Mouse (Mus musculus): ENCODE data around the gene Afm. TPM values are rescaled to one million over a fixed set of nuclear protein-coding genes. Genes with fewer than 3 reads are reported as not detected.

The Afm gene
- total RNA-seq (2021): under 1 TPM in 1 of 2 experiments, not detected in 1; 0.40 TPM
- long read RNA-seq, experiment 1: 0 reads
- long read RNA-seq, experiment 2, partial matches to known transcripts: 0 of 1 reads
- long read RNA-seq, experiment 2, other reads (novel, unspliced or antisense): 0 of 1 reads

DNA sequence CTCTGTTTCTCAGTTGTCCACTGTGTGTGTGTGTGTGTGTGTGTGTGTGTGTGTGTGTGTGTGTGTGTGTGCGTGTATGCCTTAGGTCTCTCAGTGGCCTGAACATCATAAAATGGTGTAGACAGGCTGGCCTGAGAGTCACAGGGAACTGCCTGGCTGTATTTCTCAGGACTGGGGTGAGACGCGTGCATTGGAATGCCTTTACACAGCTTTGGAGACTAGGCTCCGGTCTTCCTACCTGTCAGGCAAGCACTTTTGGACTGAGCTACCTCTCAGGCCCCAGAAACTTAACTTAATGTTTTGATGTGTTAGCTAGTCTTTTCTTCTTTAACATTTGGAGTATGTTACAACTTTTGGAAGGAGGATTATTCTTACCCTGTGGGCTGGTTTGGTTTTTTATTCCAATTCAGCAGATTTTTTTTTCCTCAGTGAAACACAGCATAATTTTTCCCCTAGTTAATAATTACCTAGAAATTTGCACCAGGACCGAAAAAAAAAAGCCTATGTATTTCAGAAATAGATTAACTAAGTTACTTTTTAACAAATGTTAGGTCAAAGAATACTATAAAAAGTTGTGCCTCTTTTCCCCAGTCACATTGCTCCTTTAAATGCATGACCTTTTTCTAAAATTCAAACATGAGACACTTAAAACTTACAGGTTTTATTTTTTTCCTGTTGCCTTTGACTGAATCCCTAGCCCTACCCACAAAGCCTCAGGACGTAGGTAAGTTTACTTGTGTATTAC, at the start of gene Afm:
Afm (plus strand) TSS at position 577 of the 745 bp plus-strand sequence.
- DNase-seq: no peak

DNA sequence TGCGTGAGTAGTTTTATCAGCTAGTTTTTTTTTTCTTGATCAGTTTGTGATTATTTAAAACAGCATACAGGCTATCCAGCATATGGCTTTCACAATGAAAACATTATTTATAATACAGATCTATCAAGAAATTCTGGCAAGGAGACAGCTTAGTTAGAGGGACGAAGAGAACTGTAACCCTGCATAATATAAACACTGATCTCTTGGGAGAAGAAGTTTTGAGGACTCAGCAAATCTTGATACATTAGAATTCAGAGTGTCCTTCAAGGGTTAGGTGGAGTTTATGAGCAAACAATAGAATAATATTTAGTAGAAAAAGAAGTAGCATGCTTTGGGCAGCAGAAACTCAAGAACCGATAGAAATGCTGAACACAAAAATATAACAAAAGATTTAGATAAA, 47.9 kb upstream of the Afm start:
- DNase-seq: no peak

GRCm38 (mm10) chr5:90473902-90474301, 44.8 kb upstream of the Afm start:
- no peak for DNase-seq

DNA sequence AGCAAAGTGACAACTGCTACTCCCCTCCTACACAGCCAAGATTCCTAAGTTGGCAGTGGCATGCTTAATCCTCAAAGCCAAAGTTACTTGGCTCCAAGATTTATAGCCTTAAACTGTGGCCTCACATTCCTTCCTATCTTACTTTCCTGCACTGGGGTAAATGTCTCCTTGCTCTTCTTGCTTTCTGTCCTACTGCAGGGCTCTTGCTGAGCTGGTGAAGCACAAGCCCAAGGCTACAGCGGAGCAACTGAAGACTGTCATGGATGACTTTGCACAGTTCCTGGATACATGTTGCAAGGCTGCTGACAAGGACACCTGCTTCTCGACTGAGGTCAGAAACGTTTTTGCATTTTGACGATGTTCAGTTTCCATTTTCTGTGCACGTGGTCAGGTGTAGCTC, 44.4 kb upstream of the Afm start:
- DNase-seq: peak; percentile 8 to 18

DNA sequence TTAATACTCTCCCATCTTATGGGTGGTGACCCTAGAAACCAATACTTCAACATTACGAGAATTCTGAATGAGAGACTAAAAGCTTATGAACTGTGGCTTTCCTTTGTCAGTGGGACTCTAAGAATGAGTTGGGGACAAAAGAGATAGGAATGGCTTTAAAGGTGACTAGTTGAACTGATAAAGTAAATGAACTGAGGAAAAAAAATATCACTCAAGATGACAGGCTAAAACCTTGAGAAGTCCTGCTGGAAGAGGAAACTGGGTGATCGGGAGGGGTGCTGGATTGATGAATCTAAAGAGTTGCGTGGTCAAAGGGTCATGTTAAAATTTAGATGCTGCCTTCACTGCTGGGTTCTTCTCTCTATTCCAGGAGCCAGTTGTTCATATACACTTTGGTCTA, 42.0 kb upstream of the Afm start:
- no peak for DNase-seq

DNA sequence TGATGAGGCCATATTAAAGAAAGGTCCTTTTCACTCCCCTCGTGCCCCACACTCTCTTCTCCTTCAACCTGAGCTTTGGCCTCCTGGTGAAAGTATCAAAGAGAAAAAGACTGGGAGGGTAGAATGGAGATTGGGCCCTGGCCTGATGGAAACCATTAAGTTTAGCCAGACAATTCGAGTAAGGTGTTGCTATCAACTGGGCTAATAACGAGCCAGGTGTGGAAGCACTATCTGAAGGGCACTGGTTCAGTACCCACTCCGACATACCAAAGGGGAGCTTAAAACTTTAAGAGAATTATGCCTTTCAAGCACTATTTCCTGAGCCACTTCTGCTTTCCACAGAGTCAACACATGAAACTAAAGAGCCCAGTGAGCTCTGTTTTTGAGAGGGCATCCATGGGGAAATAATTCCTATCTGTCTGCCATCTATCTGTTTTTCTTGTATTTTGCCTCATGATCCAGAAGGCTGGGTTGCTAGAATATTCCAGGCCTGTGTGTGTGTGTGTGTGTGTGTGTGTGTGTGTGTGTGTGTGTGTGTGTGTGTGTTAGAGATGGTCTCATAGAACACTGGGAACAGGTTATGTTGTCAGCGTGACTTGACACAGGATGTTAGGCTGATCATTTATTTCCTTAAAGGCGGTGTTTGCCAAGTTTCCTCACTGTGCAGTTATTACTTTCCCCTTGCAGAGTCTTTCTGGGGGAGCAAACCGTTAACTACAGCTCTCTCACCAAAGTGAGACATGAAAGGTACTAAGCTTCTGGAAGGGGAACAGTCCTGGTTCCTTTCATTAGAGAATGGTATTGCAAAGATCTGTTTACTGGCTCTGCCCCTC, 41.2 kb upstream of the Afm start:
- DNase-seq: no peak

DNA sequence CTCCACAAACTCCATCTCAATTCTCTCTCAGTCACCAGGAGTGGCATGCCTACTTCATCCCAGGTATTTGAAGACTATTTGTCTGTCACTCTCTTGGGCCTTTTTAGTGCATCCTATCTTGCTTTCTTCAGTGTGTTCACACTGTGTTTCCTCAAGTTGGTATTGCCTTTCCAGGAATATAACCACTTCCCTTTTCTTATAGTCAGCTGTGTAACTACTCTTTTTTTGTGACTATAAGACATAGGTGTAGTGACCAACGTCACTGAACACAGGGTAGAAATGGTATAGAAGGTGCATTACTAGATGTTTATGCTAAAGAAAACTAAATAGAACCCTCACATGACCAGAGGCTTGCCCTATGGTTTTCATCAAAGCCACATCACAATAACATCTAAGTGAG, 39.8 kb upstream of the Afm start:
- no peak for DNase-seq

DNA sequence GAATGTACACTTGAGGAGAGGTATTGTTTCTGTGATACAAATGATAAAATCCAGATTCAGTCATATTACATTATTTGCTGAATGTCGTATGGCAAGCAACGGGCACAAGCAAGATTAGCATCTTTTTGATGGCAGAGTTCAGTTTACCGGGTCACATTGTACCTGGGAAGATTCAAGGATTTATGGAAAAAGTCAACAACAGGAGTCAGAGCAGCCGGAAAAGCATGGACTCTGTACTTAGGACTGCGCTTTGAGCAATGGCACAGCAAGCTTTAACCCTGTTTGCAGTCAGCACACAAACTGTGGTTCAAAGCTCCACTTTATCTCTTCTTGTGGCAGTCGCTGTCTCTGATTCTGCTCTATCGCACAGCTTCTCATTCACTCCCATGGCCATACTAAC, 33.1 kb upstream of the Afm start:
- DNase-seq: no peak

- DNase-seq: no peak
These were observed 30.4 kb upstream of the Afm start for GRCm38 (mm10) chr5:90488323-90488722.

DNA sequence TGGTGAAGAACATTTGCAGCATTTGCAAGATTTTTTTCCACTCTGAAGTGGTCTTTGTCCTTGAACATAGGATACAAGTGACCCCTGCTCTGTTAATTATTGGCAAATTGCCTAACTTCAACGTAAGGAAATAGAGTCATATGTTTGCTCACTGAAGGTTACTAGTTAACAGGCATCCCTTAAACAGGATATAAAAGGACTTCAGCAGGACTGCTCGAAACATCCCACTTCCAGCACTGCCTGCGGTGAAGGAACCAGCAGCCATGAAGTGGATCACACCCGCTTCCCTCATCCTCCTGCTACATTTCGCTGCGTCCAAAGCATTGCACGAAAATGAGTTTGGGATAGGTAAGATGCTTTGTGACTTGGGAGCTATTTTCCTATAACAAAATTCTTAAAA, 28.2 kb upstream of the Afm start, which contains the start of gene Afp:
Afp (plus strand) TSS at position 220 of the 400 bp plus-strand sequence.
- DNase-seq: no peak

- DNase-seq: no peak
These were observed 26.3 kb upstream of the Afm start for GRCm38 (mm10) chr5:90492440-90492839.

GRCm38 (mm10) chr5:90494308-90494707, 24.4 kb upstream of the Afm start:
- no peak for DNase-seq

GRCm38 (mm10) chr5:90499509-90499908, 19.2 kb upstream of the Afm start:
- DNase-seq: no peak

GRCm38 (mm10) chr5:90500714-90501113, 18.0 kb upstream of the Afm start:
- DNase-seq: peak; percentile 81 to 83

DNA sequence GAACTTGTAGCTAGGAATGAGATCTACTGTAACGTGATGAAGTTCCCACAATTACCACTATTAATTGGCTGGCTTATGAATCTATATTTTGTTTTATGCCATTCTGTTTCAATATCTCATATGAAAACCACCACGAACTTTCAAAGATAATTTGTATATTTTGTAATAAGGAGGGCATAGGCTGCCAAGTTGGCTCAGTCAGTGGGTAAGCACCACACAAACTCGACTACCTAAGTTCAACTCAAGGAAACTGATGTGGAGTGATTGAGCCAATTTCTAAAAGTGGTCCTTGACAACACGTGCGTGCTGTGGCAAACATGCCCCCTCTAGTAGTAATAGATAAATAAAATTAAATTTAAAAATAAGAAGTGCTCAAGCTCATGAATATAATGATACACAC, 17.0 kb upstream of the Afm start:
- no peak for DNase-seq

DNA sequence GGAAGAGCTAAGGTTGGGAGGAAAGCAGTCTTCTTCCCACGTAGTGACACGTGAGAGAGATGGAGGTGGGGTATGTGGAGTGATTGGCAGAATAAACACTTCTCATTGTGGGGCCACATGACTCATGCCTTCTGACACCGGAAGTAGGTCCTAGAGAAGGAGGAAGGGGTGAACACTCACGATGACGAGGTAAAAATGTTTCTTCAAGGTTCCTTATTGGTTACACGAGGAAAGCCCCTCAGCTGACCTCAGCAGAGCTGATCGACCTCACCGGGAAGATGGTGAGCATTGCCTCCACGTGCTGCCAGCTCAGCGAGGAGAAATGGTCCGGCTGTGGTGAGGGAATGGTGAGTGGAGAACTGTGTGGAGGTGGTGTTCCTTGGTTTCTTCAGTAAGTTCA, 14.0 kb upstream of the Afm start:
- DNase-seq: no peak

DNA sequence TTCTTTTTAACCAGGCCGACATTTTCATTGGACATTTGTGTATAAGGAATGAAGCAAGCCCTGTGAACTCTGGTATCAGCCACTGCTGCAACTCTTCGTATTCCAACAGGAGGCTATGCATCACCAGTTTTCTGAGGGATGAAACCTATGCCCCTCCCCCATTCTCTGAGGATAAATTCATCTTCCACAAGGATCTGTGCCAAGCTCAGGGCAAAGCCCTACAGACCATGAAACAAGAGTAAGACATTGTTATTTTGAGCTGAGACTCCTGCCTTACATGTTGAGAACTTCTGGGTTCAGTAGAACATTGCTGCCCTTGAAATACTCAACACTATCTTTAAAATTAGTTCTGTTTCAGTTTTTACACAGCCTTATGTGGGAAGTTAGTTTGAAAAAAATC, 12.2 kb upstream of the Afm start:
- DNase-seq: no peak

DNA sequence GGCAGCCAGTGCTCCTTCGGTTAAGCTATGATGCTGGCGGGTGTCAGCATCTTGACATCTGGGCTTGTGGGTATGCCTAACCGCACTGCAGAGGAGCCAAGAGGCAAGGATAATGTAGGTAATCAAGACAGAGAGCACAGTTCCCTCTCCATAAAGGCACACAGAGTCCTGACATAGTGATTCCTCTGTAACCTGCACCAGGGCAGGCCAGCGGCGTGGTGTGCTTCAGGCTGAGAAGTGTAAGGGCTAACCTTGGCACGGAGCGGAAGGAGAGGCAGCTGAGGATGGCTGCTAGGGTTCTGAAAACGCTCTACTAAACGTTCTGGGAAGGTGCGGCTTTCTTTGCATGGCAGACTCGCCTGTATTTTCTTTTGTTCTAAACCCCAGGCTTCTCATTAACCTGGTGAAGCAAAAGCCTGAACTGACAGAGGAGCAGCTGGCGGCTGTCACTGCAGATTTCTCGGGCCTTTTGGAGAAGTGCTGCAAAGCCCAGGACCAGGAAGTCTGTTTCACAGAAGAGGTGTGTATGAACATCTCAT, 11.3 kb upstream of the Afm start:
- no peak for DNase-seq

- DNase-seq: no peak
These were observed 8.7 kb upstream of the Afm start for GRCm38 (mm10) chr5:90509828-90510592.

- DNase-seq: no peak
These were observed 6.3 kb upstream of the Afm start for GRCm38 (mm10) chr5:90512288-90512955.

DNA sequence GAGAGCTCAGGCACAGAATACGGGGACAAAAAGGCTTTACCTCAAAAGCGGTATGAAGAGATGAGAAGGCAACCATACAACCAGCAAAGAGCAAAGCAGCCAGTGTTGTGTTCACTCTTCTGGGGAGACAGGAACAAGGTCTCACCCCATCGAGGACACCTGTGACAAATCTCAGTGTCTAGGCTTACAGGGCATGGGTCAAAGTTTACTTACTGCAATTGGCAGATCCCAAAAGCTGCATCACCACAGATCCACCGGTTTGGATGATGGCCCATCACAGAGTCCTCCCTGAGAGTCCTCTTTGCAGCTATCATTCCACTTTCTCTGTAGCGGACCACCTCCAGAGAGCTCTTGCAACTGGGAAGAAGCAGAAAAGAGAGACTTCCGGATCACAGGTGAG, 3.2 kb upstream of the Afm start:
- DNase-seq: no peak

GRCm38 (mm10) chr5:90551191-90551590, 32.5 kb downstream of the Afm start:
- no peak for DNase-seq

Data from adrenal gland, postnatal 36 days (tissue).